Mouse (Mus musculus) urinary bladder, postnatal 25 days (tissue): ENCODE measurements around the gene Exo5.
A peak's percentile ranks its signal among the peaks of the same experiment; 100 is the strongest.

Source experiments
- DNase-seq: peaks from one replicate; pipeline ENCODE4 v3.0.0; 2022; ENCODE audit warnings: low spot score

Gene Exo5

GRCm38 (mm10) chr4:120924554-120925299 lies at the start of gene Exo5:
Gene Exo5, minus strand, starts transcription at chr4:120925017.
- peak; percentile 80 for DNase-seq

- DNase-seq = no peak
Measured at GRCm38 (mm10) chr4:120971842-120972241, 47.0 kb upstream of the Exo5 start.

GRCm38 (mm10) chr4:120969382-120970146 lies 44.7 kb upstream of the Exo5 start:
- no peak for DNase-seq

- no peak for DNase-seq
Measured at GRCm38 (mm10) chr4:120968486-120968885, 43.7 kb upstream of the Exo5 start.

- no peak for DNase-seq
Measured at GRCm38 (mm10) chr4:120955586-120955985, 30.8 kb upstream of the Exo5 start.

- DNase-seq = no peak
Measured at GRCm38 (mm10) chr4:120953667-120954066, 28.9 kb upstream of the Exo5 start.

GRCm38 (mm10) chr4:120953038-120953437 lies 28.2 kb upstream of the Exo5 start:
- no peak for DNase-seq

- no peak for DNase-seq
Measured at GRCm38 (mm10) chr4:120952163-120952562, 27.3 kb upstream of the Exo5 start.

GRCm38 (mm10) chr4:120951428-120951973 lies 26.7 kb upstream of the Exo5 start, which contains the start of gene Zfp69:
Gene Zfp69, minus strand, starts transcription at chr4:120951699.
- peak; percentile 83 for DNase-seq

- DNase-seq = no peak
Measured at GRCm38 (mm10) chr4:120950763-120951427, 26.1 kb upstream of the Exo5 start.

GRCm38 (mm10) chr4:120948938-120949337 lies 24.1 kb upstream of the Exo5 start:
- no peak for DNase-seq

- no peak for DNase-seq
Measured at GRCm38 (mm10) chr4:120935006-120935405, 10.2 kb upstream of the Exo5 start.

GRCm38 (mm10) chr4:120930736-120931135 lies 5.9 kb upstream of the Exo5 start:
- DNase-seq = no peak

- DNase-seq = no peak
Measured at GRCm38 (mm10) chr4:120928686-120929085, 3.9 kb upstream of the Exo5 start.

GRCm38 (mm10) chr4:120925386-120925785 lies 569 bp upstream of the Exo5 start:
- DNase-seq = no peak

GRCm38 (mm10) chr4:120921461-120921860 lies 3.4 kb downstream of the Exo5 start:
- DNase-seq = no peak

- DNase-seq = no peak
Measured at GRCm38 (mm10) chr4:120914501-120914900, 10.3 kb downstream of the Exo5 start.

- DNase-seq = no peak
Measured at GRCm38 (mm10) chr4:120913861-120914260, 11.0 kb downstream of the Exo5 start.

GRCm38 (mm10) chr4:120913443-120913842 lies 11.4 kb downstream of the Exo5 start:
- no peak for DNase-seq

GRCm38 (mm10) chr4:120912866-120913265 lies 12.0 kb downstream of the Exo5 start:
- DNase-seq = no peak

- no peak for DNase-seq
Measured at GRCm38 (mm10) chr4:120911086-120911485, 13.7 kb downstream of the Exo5 start.

- peak; percentile 32 for DNase-seq
Measured at GRCm38 (mm10) chr4:120909558-120910150, 15.2 kb downstream of the Exo5 start.
